Mouse (Mus musculus) urinary bladder, adult 2 months (tissue): ENCODE measurements around the gene Gfm2. TPM values are rescaled to one million over a fixed set of nuclear protein-coding genes. Genes with fewer than 3 reads are reported as not detected.

Experiments
- DNase-seq: peaks from one replicate; pipeline ENCODE4 v3.0.0; 2022; ENCODE audit warnings: low spot score
- polyA plus RNA-seq: library from polyadenylated mRNA; depleted of rRNA; stranded (reverse); fragments of >200 nt; gene quantifications from 2 replicates; pipeline ENCODE4 v1.2.3, GENCODE M21; 2012; rRNA removed

The Gfm2 gene
- polyA plus RNA-seq, 1 experiment = 24.4 TPM

GRCm38 (mm10) chr13:97230101-97230500, 92.4 kb downstream of the Gfm2 start:
- DNase-seq = no peak

Other genes starting within 250 kb of the Gfm2 start
- gene Gcnt4, start 213.2 kb upstream of the Gfm2 start, polyA plus RNA-seq = 0.39 and 0.49 TPM in 2 replicates
- gene 1700029F12Rik, start 103.6 kb upstream of the Gfm2 start, polyA plus RNA-seq = 0.06 and 0.13 TPM in 2 replicates
- 0.18 and 0.21 TPM in 2 replicates for gene Fam169a, start 70.7 kb upstream of the Gfm2 start, polyA plus RNA-seq
- 8.9 and 12.4 TPM in 2 replicates for gene Gm6169, start 38.7 kb upstream of the Gfm2 start, polyA plus RNA-seq
- gene Nsa2, start within 50 bp of the Gfm2 start, polyA plus RNA-seq = 105 and 145 TPM in 2 replicates
- gene Hexb, start 60.4 kb downstream of the Gfm2 start, polyA plus RNA-seq = 99.2 and 113 TPM in 2 replicates
- 7.4 and 9.3 TPM in 2 replicates for gene Enc1, start 103.2 kb downstream of the Gfm2 start, polyA plus RNA-seq